ENCODE assay signal across 17 mouse cellular contexts in the genomic region with DNA sequence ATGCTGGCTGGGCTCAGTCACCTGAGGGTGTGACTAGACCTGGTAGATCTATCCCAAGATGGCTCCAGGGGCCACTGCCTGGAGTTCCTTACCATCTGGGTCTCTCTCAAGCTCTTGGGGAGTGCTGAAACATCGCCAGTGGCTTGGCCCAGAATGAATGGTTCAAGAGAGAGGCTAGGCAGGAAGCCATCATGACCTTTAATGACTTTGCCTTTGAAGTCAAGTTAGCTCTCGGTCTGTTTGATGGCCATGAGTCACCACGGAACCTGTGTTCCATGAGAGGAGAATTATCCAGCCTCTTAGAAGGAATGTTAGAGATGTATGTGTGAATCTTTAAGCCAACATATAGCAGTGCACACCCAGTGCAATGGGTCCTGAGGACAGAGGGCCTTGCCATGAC.
"Had no signal": no experiment of that assay in that cellular context is flagged by ENCODE, and none has a peak within 500 bp of the region (broad histone marks: within the 10 kb centered on the region; RNA-seq: fewer than 3 reads in every experiment).

No protein-coding gene starts in this region.

- H3K4me3 ChIP-seq: layer of hippocampus, adult 2 months; limb, embryonic 15.5 days; liver, embryonic 15.5 days; midbrain, embryonic 10.5 days; midbrain, embryonic 15.5 days; neural tube, embryonic 13.5 days had no signal

- DNase-seq: kidney, adult 9 months; kidney, postnatal 4 days; lung, embryonic 14.5 days; lung, postnatal 10 days; lung, postnatal 4 days; retina, postnatal 1 day; right cerebral cortex, postnatal 4 days; spleen, adult 18-20 months; thymus, adult 18-20 months; thymus, postnatal 14 days had no signal

- H3K27ac ChIP-seq: kidney, postnatal 0 days; layer of hippocampus, adult 2 months; limb, embryonic 15.5 days; liver, embryonic 15.5 days; midbrain, embryonic 10.5 days; midbrain, embryonic 15.5 days; neural tube, embryonic 13.5 days had no signal
